Mouse (Mus musculus): ENCODE data around the gene Pla2g2d. TPM values are rescaled to one million over a fixed set of nuclear protein-coding genes. Genes with fewer than 3 reads are reported as not detected.

Pla2g2d gene
- polyA plus RNA-seq, 1 experiment from 2014 or later = not detected

DNA sequence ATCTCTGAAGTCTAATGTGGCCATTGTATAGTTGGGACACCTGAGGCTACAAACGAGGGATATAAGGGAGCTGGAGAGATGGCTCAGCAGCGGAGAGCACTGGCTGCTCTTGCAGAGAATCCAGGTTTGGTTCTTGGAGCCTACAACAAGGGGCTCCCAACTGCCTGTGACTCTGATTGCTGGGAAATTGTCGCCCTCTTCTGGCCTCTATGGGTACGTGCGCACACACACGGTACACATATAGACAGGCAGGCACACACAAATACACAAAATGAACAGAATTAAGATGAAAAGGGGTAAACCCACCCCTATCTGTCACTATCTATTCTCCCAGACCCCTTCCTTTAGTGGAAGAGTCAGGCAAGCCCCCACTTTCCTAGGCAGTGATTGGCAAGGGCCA is 22.9 kb upstream of the Pla2g2d start:
- 90% methylated on average over 6 of the region's 6 CpGs for WGBS
- no peak for ATAC-seq (ENCODE audit: insufficient number of reproducible peaks, insufficient read depth, low FRiP score, low TSS enrichment, low read depth)
- no peaks in the 10 kb centered on the region for H3K36me3 ChIP-seq
- no peaks in the 10 kb centered on the region for H3K27me3 ChIP-seq
- H3K4me3 ChIP-seq (replicated peaks) = no peak overlapping the region
- no peak overlapping the region for H3K9ac ChIP-seq (replicated peaks)
- H3K4me1 ChIP-seq (replicated peaks) = peaks cover 18% of the 10 kb centered on the region
- no peak overlapping the region for H3K4me2 ChIP-seq
- H3K9me3 ChIP-seq = peaks cover 4% of the 10 kb centered on the region; the same call in 1 of the 2 replicates
- no peak overlapping the region for H3K27ac ChIP-seq

DNA sequence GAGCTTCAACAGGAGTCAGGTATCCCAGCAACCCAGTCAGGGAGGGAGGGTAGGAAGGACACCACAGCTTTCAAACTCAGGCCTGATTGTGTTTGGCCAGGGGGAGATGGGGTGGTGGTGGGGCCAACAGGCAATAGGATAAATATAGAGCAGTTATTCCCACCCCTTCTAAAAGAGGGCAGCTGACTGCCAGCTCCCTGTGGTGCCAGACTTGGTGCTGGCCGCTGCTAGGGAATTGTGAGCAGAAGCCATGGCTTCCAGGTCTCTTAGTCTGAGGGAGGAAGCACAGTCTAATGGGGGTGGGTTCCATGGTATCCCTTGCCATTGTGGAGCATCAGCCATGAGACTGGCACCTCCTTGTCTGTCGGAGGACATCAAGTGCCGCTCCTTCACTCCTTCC is 21.9 kb upstream of the Pla2g2d start:
- H3K9ac ChIP-seq (replicated peaks) = no peak overlapping the region
- H3K27ac ChIP-seq = no peak overlapping the region
- H3K4me3 ChIP-seq (replicated peaks) = no peak overlapping the region
- no peak for ATAC-seq (ENCODE audit: insufficient number of reproducible peaks, insufficient read depth, low FRiP score, low TSS enrichment, low read depth)
- H3K4me2 ChIP-seq = no peak overlapping the region
- WGBS = 85% methylated on average over 3 of the region's 3 CpGs
- no peaks in the 10 kb centered on the region for H3K27me3 ChIP-seq
- no peaks in the 10 kb centered on the region for H3K36me3 ChIP-seq
- peaks cover 4% of the 10 kb centered on the region; the same call in 1 of the 2 replicates for H3K9me3 ChIP-seq
- H3K4me1 ChIP-seq (replicated peaks) = peaks cover 18% of the 10 kb centered on the region

DNA sequence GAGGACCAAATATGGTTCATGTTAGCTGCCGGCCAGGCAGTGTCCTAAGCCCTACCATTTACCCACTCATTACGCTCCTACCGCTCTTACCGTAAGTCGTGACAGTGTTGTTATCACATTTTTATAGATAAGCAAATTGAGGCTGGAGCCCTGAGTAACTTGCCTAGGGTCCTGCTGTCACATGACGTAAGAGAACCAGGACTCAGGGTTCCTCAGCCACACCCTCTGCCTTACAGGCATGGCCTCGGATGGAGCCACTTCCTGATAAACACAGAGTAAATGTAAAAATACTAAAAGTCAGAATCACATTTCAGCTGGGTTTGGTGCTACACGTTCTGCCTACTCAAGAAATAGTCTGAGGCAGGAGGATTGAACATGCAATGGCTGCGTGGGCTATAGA is 21.1 kb upstream of the Pla2g2d start:
- no peak overlapping the region for H3K4me2 ChIP-seq
- H3K9me3 ChIP-seq = peaks cover 4% of the 10 kb centered on the region; the same call in 1 of the 2 replicates
- H3K9ac ChIP-seq (replicated peaks) = no peak overlapping the region
- no peak for ATAC-seq (ENCODE audit: insufficient number of reproducible peaks, insufficient read depth, low FRiP score, low TSS enrichment, low read depth)
- no peaks in the 10 kb centered on the region for H3K36me3 ChIP-seq
- H3K27ac ChIP-seq = no peak overlapping the region
- 81% methylated on average over 9 of the region's 9 CpGs for WGBS
- no peak overlapping the region for H3K4me3 ChIP-seq (replicated peaks)
- peaks cover 18% of the 10 kb centered on the region for H3K4me1 ChIP-seq (replicated peaks)
- 0 out of 2 replicates have a peak, but pooled peaks cover 4% of the 10 kb centered on the region for H3K27me3 ChIP-seq

DNA sequence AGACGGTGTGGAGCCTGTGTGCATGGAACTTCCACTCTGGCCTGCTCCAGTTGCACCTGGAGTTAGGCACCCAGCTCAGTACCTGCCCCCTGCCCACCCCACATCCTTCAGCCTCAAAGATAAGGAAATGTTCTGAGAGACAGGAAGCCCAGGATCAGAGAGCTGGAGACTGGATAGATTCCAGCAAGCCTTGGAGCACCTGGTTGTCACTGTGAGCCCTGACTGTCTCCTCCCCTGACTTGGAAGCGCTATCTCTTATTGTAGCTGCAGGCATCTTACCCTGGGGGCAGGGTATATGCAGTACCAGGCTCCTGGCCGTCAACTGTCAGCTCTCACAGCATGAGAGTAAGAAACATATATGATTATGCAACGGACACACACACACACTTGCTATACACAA is 20.1 kb upstream of the Pla2g2d start:
- no peak overlapping the region for H3K4me2 ChIP-seq
- no peak overlapping the region for H3K4me3 ChIP-seq (replicated peaks)
- H3K9me3 ChIP-seq = peaks cover 4% of the 10 kb centered on the region; the same call in 1 of the 2 replicates
- 0 out of 2 replicates have a peak overlapping the region, but pooled peaks have one; percentile 18 for H3K9ac ChIP-seq (replicated peaks)
- 0 out of 2 replicates have a peak, but pooled peaks cover 4% of the 10 kb centered on the region for H3K27me3 ChIP-seq
- no peak overlapping the region for H3K27ac ChIP-seq
- peaks cover 18% of the 10 kb centered on the region for H3K4me1 ChIP-seq (replicated peaks)
- no peaks in the 10 kb centered on the region for H3K36me3 ChIP-seq
- 75% methylated on average over 4 of the region's 4 CpGs for WGBS
- ATAC-seq (ENCODE audit: insufficient number of reproducible peaks, insufficient read depth, low FRiP score, low TSS enrichment, low read depth) = no peak

DNA sequence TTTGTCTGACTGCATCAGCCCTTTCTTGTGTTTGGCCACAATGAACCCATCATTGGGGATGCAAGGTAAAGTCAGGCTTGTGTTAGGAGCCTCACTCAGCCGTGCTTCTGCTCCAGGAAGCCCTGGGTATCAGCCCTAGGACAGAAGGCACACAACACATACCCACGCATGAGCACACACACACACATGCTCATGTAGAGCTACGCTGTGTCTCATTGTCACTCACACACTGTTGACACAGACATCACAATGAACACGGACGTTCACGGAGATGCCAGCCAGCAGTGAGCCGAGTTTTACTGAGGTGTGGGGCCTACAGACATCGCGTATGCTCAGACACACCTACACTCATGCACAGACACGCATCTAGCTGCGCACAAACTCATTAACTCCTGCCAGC is 19.6 kb upstream of the Pla2g2d start:
- Histone ChIP-seq H3K9me3 (peaks cover 4% of the 10 kb centered on the region; the same call in 1 of the 2 replicates), H3K36me3 (no peaks in the 10 kb centered on the region), H3K4me1 (replicated peaks) (peaks cover 18% of the 10 kb centered on the region), H3K9ac (replicated peaks) (no peak overlapping the region), H3K27ac (no peak overlapping the region), H3K4me2 (no peak overlapping the region), H3K4me3 (replicated peaks) (no peak overlapping the region), H3K27me3 (0 out of 2 replicates have a peak, but pooled peaks cover 4% of the 10 kb centered on the region)
- ATAC-seq (ENCODE audit: insufficient number of reproducible peaks, insufficient read depth, low FRiP score, low TSS enrichment, low read depth) = no peak
- WGBS = 56% methylated on average over 11 of the region's 11 CpGs

DNA sequence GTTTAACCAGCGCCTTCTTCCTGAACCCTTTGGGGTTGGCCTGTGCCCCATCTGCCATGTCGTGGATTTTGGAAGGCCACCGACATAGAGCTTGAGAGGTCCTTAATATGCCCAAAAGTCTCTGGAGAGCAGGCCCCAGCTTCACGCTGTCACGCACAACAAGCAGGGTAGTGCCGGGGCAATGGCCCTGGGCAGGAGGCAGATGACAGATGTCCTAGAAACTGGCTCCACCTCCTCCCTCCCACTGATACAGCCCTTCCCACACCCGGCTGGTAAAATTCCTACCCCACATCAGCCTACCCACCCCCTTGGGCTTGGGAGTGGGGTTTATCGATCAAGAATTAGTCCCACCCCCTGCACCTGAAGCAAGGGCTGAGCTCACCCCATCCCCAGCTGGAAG is 18.1 kb upstream of the Pla2g2d start, which contains the start of gene Pla2g2f:
Gene Pla2g2f, minus strand, starts transcription at position 211 of the 400 bp plus-strand sequence.
- no peak for ATAC-seq (ENCODE audit: insufficient number of reproducible peaks, insufficient read depth, low FRiP score, low TSS enrichment, low read depth)
- WGBS = 73% methylated on average over 8 of the region's 8 CpGs
- Histone ChIP-seq H3K9me3 (peaks cover 4% of the 10 kb centered on the region; the same call in 1 of the 2 replicates), H3K36me3 (no peaks in the 10 kb centered on the region), H3K9ac (replicated peaks) (no peak within 1 kb of the TSS), H3K27ac (no peak within 1 kb of the TSS), H3K4me3 (replicated peaks) (no peak within 1 kb of the TSS), H3K4me2 (no peak within 1 kb of the TSS; the same call in 1 of the 2 replicates), H3K27me3 (0 out of 2 replicates have a peak, but pooled peaks cover 4% of the 10 kb centered on the region), H3K4me1 (replicated peaks) (peaks cover 18% of the 10 kb centered on the region)

DNA sequence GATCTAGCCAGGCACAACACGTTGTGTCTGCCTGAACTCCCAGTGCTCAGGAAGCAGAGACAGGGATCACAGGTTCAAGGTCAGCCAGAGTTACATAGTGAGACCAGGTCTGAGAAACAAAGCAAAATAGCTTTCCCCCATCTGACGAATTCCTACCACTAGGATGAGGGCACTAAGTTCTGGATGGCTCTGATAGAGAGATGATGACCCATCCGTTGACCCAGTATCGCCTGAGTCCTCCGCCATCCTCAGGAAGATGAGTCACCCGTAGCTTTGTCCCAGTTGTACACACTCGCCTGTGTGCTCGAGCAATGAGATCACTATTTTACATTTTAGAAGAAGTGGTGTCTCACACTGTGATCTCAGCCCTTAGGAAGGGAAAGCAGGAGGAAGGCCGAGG is 13.3 kb upstream of the Pla2g2d start:
- H3K9ac ChIP-seq (replicated peaks) = no peak overlapping the region
- WGBS = 79% methylated on average over 9 of the region's 9 CpGs
- ATAC-seq (ENCODE audit: insufficient number of reproducible peaks, insufficient read depth, low FRiP score, low TSS enrichment, low read depth) = no peak

DNA sequence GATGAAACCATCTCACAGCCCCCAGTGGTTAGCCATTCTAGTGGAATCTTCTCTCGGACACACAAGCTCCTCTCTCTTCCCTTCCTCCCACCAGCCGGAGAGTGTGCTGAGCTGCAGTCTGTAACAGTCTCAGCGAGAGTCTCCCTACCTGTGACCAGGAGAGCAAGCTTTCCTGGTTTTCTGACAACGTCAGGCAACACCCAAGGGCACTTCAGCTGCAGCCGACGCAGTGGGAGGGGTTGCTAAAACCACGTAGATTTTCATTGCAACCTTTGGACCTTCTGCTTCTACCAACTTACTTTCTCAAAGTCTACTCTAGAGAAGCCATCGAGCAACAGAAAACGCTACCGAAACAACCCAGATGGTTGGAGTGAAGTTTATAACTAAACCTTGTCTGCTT is 3.6 kb upstream of the Pla2g2d start:
- no peaks in the 10 kb centered on the region for H3K9me3 ChIP-seq
- no peak for ATAC-seq (ENCODE audit: insufficient number of reproducible peaks, insufficient read depth, low FRiP score, low TSS enrichment, low read depth)
- no peak overlapping the region for H3K9ac ChIP-seq (replicated peaks)
- H3K36me3 ChIP-seq = no peaks in the 10 kb centered on the region
- no peak overlapping the region for H3K4me3 ChIP-seq (replicated peaks)
- H3K4me2 ChIP-seq = no peak overlapping the region
- no peaks in the 10 kb centered on the region for H3K4me1 ChIP-seq (replicated peaks)
- 0 out of 2 replicates have a peak, but pooled peaks cover 5% of the 10 kb centered on the region for H3K27me3 ChIP-seq
- H3K27ac ChIP-seq = no peak overlapping the region
- 81% methylated on average over 10 of the region's 10 CpGs for WGBS

More for the DNA sequence above, 13.3 kb upstream of the Pla2g2d start:
- H3K36me3 ChIP-seq = no peaks in the 10 kb centered on the region
- no peaks in the 10 kb centered on the region for H3K9me3 ChIP-seq
- no peak overlapping the region for H3K27ac ChIP-seq
- no peaks in the 10 kb centered on the region for H3K4me1 ChIP-seq (replicated peaks)
- H3K27me3 ChIP-seq = 0 out of 2 replicates have a peak, but pooled peaks cover 4% of the 10 kb centered on the region
- no peak overlapping the region for H3K4me3 ChIP-seq (replicated peaks)
- no peak overlapping the region for H3K4me2 ChIP-seq

DNA sequence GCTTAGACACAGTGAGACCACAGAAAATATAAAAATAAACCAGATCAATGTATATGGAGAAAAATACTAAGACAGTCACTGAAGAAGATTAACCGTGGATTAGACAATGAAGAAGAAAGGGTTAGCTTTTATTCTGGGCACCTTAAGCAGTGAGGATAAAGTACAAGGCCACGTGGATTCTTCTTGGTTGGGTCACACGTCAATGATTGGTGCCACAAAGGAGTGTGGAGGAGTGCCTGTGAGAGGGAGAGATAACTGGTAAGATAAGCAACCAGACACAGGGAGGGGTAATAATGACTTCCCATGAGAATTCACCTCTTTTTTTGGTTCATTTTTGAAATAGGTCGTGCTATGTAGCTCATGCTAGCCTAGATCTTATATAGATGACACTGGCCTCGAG is 3.1 kb upstream of the Pla2g2d start:
- 0 out of 2 replicates have a peak, but pooled peaks cover 5% of the 10 kb centered on the region for H3K27me3 ChIP-seq
- H3K9ac ChIP-seq (replicated peaks) = no peak overlapping the region
- H3K4me1 ChIP-seq (replicated peaks) = peaks cover 2% of the 10 kb centered on the region
- no peaks in the 10 kb centered on the region for H3K36me3 ChIP-seq
- WGBS = 81% methylated on average over 5 of the region's 5 CpGs
- H3K4me2 ChIP-seq = no peak overlapping the region
- H3K4me3 ChIP-seq (replicated peaks) = no peak overlapping the region
- no peak overlapping the region for H3K27ac ChIP-seq
- H3K9me3 ChIP-seq = no peaks in the 10 kb centered on the region
- no peak for ATAC-seq (ENCODE audit: insufficient number of reproducible peaks, insufficient read depth, low FRiP score, low TSS enrichment, low read depth)

DNA sequence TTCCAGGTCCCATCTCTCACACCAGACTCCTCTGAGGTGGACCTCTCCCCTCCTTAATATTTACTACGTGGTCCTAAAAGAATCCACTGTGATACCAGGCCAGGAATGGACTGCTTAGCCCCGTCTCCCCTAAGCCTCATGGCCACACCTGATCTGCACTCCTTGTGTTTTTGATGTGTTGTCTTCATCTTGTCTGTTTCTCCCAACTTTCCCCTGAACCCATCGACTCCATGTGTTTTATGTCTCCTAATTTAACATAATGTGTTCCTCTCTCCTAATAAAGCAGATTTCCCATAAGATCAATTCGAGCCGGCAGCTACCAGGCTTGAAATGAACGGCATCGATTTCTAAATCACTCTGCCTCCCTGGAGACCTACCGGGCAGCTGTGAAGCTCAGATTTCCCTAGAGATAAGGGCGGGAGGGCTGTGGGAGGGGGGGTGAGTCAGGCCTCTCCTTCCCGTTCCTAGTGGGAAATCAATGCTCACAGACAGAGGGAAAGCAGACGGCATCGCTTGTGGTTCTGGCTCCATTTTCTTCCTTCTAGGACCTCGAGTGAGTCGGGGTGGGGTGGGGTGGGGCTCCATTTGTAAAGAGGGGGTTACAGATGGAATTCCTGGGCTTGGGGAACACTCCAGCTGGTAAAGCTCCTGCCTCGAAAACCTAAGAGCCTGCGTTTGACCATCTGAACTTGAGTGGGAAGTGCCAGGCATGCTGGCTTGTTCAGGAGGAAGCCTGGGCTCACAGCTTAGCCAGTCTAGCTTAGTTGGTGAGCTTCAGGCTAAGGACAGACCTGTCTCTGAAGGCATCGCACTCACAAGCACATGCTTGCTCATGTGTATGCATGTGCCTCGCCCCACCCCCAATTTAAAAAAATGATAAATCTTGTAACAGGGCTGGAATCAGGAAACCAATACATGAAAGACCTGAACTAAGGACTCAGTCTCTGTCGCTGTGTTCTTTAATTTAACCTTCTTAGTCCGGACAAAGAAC is 2.2 kb downstream of the Pla2g2d start:
- no peak overlapping the region for H3K9ac ChIP-seq (replicated peaks)
- WGBS = 35% methylated on average over 20 of the region's 20 CpGs
- H3K9me3 ChIP-seq = no peaks in the 10 kb centered on the region
- no peak overlapping the region for H3K4me3 ChIP-seq (replicated peaks)
- peaks cover 10% of the 10 kb centered on the region for H3K4me1 ChIP-seq (replicated peaks)
- 0 out of 2 replicates have a peak, but pooled peaks cover 8% of the 10 kb centered on the region for H3K27me3 ChIP-seq
- H3K27ac ChIP-seq = no peak overlapping the region
- no peaks in the 10 kb centered on the region for H3K36me3 ChIP-seq
- no peak for ATAC-seq (ENCODE audit: insufficient number of reproducible peaks, insufficient read depth, low FRiP score, low TSS enrichment, low read depth)
- no peak overlapping the region for H3K4me2 ChIP-seq

DNA sequence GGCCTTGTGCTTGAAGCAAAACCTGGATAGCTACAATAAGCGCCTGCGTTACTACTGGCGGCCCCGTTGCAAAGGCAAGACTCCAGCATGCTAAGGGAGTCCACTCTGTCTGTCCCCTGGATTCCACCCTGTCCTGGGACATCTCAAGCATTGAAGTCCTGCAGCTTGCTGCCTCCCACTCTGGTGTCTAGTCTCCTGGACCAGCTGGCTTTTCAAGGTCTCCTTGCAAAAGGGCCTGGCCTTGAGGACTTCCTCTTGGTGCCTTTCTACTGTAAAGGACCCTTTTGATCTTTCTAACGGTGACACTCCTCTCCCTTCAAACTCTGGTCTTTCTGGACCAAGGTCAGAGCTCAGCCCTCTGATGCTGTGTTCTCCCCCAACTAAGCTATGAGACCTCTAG is 4.8 kb downstream of the Pla2g2d start:
- Histone ChIP-seq H3K36me3 (no peaks in the 10 kb centered on the region), H3K27ac (no peak overlapping the region), H3K27me3 (0 out of 2 replicates have a peak, but pooled peaks cover 8% of the 10 kb centered on the region), H3K4me3 (replicated peaks) (no peak overlapping the region), H3K4me1 (replicated peaks) (peaks cover 10% of the 10 kb centered on the region), H3K4me2 (no peak overlapping the region), H3K9ac (replicated peaks) (no peak overlapping the region), H3K9me3 (no peaks in the 10 kb centered on the region)
- 87% methylated on average over 5 of the region's 5 CpGs for WGBS
- no peak for ATAC-seq (ENCODE audit: insufficient number of reproducible peaks, insufficient read depth, low FRiP score, low TSS enrichment, low read depth)
